Mouse (Mus musculus) forelimb bud, embryonic 11.5 days (tissue): ENCODE data around the gene Trim9.

Experiments
- DNase-seq: peaks from one replicate; pipeline ENCODE4 v3.0.0-alpha.2; 2012; ENCODE audit warnings: low read depth, low spot score

Trim9 gene

DNA sequence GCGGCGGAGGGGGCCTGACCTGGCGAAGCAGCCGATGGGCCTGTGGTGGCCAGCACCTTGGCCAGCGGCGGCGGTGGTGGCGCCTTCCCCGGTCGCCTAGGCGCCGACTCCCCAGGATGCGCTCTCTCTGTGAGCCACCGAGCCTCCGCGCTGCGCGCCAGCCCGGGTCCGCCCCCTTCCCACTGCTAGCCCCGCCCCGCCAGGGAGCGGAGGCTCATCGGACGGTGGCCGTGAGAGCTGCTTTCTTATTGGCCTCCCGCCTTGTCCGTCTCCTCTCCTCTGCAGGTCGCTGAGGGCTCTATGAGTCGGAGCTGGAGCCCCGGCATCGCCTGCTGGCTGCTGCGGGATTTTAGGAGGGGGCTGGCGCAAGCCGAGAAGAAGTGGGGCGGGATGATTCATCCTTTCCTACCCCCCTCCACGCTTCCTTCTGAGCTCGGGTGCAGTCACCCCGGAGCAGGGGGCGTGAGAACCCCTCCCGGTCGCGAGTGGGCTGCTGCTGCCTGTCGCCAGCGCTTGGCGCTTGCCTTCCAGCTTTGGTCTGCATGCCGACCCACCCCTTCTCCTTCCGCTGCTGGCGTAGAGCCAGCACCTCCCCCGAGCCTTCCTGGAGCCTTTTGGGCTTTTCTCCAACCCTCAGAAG, at the start of gene Trim9:
Gene Trim9, minus strand, starts transcription at position 413 of the 640 bp plus-strand sequence.
- DNase-seq, result peak; percentile 97

DNA sequence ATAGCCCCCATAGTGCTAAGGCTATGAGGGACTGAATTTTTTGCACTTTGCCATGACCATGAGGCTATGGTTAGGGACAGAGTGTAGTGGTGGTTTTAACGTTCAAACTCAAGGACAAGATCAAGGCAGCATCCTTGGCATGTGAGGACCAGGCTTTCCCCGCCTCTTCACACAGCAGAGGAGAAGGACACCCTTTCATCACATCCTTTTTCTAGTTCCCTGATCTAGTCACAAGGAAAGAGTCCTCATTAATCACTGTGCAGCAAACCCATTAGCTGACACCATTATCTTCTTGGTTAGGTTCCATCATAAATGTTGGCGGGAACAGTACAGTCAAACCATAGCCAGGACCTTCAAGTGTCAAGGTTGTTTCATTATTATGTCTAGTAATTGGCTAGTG, 47.6 kb upstream of the Trim9 start:
- DNase-seq, result no peak

DNA sequence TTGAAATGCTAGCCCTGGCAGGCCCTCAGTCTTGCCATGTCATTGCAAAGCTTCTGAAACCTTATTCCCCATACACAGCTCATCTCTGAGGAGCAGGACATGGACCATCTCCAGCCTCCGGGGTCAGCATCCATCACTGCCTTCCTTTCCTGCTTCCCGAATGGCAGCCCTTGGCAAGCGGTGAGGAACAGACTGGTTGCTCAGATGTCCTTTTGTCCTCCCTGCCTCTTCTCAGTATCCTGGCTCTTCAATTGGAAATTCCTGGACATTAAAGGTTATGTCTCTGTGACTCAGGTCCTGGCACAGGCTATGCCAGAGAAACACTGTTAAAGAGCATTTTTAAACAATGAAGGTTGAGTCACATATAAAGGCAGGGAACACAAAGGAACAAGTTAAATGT, 43.8 kb upstream of the Trim9 start:
- no peak for DNase-seq

DNA sequence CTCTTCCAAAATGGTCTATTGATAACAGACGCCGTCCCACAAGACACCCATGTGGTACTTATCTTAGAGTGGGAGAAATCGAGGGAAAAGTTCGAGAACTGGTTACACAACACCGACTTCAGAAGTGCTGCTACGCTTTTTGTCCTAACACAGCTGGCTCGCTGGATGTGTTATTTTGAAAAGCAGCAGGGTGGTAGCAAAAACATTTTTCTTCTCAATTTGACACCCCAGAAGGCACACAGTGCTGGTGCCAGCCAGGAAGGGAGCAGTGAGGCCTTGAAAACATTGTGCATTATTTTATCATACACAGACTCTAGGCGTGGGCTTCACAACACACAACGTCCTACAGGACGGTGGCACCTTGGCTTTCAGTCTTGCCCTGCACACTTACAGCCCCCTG, 27.6 kb upstream of the Trim9 start:
- DNase-seq, result no peak

DNA sequence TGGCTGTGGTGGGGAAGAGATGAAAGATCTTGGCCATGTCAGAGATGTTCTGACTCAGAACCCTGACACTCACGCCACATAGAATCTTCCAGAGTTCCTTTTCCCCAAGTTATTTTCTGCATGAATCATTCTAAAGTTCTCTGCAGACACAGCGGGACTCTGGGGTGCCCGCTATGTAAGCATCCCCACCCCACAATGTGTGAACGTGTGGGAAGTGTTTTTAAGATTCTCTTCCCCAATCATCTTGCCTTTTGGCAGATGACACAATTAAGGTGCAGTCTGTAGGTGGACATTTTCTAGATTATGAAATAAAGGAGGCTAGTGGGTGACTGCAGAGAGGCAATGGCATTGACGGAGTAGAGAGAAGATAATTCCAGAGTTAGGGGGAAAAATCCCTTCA, 25.5 kb upstream of the Trim9 start:
- DNase-seq, result no peak

DNA sequence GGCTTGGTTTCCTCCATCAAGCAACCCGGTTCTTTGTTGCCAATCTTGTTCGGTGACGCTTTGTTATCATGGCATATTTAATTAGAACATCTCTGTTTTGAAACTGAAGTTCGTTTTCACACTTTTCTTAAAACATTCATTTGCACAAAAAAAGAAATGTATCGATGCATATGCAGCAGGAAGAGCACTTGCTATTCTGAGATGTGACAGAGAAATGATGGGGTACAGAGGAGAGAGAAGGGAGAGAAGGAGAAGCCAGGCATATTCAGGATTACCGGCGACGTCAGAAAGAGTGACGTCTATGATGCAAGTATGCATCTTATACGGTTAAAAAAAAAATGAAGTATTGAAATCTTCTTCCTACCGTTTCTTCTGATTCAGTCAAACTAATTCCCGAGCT, 21.9 kb upstream of the Trim9 start:
- DNase-seq, result no peak

DNA sequence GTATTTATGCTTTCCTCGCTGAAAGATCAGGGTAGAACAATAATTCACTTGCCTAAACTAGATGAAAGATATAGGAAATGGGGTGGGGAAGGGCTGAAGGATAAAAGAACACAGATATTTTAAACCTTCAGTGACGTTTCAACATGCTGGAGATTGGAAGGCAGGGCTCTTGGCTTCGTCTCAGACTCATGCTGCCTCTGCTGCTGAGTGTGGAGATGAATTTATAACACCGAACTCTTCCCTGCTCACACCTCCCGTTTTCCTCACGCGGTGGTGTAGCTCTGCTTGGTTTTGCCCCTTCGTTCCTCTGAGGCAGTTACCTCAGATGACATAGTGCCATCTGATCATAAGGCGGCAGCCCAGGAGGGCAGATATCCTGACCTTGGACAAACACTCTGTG, 21.4 kb upstream of the Trim9 start:
- DNase-seq, result no peak

DNA sequence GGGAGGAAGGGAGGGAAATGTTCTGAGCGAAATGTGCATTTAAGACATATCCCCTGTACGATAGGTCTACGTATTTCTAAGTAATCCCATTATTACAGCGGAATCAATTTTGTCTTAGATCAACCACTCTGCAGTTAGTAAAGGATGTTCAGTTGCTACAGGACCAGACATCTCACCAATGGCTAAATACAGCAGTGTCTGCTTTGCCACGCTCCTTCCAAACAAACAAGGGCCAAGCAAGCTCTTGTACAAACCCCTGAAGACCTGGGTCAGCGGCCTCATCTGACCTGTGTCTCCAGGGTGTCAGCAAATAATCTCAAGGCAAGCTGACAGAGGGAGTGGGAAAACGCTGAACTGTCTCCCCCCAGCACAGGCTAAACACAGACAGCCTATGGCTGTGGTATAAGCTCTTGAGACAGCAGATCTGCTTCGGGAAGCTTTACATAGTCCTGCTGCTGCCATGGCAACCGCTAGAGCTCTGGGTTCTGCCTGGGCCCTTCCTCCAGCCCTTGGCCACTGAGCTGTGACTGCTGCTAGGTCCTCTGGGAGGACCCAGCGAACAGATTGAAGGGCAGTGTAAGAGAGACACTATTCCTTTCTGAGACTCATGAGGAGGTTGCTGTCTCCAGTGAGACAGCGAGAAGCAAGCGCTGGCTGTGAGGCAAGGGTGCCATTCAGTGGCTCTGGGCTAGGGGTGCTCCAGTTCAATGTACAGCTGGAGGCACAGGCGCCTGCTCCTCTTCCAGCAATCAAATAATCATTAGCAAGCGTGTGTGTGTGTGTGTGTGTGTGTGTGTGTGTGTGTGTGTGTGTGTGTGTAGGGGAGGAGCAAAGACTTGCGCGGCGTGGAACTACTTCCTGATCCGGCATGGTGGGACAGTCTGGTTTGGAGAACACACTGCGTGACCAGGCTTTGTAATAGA, 20.2 kb upstream of the Trim9 start:
- DNase-seq, result peak; percentile 55

DNA sequence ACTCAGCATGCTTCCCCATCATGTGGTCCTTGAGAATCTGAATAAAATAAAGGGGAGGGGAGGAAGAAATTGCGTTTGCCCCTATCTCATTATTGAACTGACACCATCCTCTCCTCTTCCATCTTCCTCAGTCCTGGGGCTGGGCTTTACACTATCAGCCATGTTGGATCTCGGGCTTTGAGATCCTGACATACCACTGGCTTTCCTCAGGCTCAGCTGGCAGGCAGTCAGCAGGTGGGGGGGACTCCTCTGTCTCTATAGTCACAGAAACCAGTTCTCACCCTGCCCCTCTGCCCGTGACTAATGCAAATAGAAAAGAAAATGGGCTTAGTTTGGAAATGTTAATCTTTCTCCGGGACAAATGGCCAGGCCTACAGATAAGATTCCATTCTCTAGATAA, 15.6 kb upstream of the Trim9 start:
- DNase-seq, result no peak

DNA sequence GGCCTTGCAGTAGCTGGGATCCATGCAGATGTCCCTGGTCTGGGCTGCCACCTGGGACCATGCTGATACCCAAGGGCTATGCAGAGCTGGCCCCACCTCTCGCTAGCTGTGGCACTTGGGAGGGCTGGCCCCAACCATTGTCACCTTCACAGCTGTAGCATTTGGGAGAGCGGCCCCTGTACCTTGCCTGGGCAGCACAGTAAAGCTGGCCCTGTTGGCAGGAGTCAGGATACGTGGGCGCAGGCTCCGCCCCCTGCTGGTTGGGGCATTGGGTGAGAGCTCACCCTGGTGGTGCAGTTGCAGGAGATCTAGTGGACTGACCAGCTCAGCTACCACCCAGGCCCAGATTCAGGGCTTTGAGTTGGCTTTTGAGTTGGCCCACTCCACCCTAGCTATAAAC, 12.9 kb upstream of the Trim9 start:
- no peak for DNase-seq

DNA sequence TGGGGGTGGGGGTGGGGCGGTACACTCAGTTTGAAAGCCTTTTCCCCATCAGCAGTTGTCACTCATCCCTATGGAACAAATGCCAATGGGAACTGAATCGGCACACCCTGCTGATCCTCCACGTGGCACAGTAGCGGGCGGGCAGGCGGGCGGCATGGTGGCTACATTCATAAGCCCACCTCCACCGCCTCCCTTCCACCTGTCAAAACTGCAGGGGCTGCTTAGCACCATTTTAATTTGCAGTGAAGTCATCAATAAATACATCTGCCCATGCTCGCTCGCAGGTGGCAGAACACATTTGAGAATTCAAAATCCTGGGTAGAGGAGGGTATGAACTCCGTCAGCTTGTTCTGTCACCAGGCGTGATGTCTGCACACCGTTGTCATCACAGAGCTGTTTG, 12.0 kb upstream of the Trim9 start:
- DNase-seq, result no peak

DNA sequence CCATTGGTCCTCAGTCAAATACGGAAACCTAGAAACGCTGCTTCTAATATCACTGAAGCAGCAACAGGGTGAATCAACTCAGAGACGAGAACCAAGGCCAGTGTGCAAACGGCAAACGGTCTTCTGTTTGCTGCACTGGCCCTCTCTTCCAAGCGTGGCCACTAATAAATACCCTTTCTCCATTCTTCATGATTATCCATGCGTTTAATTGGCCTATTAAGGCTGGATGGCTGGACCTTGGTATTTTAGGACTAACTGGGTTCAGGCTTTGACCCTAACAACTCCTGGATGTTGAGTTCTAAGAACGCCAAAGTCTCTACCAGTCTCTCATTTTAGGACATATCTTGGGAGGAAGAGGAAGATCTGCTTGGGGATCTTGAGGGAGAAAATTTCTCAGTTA, 7.5 kb upstream of the Trim9 start:
- no peak for DNase-seq

DNA sequence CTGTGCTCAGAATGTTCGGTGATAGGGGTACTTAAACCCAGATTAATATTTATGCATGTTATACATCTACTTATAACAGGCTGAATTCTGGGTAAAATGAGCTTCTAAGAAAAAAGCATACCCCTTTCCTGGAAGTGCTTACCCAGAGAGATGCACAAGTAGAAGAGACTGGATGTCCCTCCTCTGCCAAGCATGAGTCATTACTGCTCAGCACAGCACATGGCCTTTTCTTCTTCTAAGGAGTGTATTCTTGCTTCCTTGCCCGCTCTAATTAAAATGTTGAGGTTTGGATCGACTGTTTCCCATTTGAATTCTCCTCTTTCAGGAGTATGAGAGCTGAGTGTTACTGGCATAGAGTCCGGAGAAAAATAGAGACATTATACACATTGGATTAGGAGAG, 3.1 kb upstream of the Trim9 start:
- no peak for DNase-seq

DNA sequence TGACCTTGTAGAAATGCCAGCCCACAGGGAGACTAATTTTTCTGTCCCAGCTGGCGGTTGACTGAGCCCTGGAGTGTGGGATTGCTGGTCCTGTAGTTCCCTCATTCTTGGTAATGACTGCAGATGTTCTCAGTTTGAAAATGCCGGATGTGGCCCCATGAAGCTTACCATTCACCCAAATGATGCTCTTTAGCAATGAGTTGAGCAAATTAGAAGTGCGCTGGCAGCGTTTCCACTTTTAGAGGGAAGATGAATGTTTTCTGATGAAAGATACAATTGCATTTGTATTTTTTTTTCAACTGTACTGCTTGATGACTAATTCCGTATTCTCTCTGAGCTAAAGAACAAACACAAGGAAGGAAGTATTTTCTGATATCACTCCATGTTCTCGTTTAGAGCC, 2.4 kb upstream of the Trim9 start:
- no peak for DNase-seq

DNA sequence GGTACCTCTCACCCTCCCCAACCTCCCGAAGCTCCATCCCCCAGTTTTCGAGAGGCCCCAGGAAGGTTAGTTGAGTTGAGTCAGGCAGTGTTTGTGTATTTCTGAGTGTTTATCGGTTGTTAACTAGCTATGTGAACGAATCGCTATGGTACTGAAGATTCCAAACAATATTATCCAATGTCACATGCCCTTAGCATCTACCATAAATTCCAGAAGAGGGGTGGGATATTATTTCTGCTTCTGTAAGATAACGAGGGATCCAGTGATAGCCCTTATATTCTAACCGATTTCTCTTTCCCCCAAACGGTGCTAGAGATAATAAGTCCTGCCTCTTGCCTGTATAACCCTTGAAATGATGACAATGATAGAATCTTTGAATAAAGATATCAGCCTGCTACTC, 612 bp upstream of the Trim9 start:
- DNase-seq, result no peak

DNA sequence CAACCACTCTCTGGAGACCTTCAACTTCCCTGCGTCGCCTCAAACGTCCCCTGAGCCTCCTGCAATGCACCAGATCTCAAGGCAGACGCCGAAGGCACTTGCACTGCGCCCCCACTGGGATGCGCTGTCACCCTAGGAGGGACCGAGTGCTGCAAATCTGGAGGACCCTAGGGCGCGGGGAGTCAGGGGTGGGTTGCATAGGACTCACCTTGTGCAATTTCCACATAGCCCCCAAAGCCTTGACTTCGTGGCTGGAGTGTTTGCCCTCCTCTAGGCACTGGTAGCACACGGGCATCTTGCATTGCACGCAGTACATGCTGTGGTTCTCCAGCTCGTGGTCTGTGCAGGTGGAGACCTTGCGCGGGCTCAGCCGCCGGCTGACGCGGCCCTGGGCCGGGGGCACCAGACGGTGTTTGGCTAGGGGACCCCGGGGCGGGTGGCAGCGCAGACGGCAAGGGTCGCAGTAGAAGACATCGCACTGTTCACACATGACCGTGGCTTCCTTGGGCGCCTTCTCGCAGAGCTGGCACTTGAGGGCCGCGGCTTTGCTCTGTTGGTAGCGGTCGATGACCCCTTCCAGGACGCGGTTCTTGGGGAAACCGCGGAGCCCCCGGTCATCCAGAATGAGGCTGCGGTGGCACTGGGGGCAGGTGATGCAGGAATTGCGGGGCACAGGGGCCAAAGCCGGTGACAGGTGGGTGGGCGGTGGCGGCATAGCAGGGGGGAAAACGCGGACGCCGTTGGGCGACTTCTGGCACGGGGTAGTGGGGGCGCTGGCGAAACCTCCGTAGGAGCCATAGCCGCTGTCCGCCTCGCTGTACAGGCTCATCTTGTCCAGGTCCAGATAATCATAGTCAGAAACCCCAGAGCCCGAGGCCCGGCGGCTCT, 1.0 kb downstream of the Trim9 start:
- DNase-seq, result no peak

DNA sequence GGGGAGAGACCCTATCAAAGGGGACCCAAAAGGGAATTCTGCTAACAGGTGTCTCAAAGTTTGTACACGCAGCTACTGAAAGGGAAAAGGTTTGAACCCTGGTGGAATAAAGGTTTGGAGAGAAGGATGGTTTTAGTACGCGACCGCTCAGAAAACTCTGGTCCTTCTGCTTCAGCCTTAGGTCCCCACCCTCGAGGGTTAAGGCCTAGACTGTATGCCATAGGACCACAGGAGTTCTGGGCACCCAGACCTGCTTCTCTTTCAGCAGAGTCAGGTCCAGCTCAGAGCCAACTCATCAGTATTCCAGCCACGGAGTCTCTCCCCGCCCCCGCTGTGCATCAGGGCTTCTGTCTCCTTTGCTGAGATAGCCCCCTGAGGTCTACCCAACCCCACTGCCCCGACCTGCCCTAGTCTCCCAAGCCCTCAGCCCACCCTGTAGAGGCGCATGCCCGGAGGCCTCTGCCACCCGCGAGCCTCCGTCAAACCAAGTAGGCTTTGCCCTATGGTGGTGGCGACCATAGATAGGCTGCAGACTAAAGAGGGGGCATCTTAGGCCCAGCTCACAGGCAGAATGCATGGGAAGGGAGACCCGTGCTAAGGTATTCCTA, 1.8 kb downstream of the Trim9 start:
- no peak for DNase-seq

DNA sequence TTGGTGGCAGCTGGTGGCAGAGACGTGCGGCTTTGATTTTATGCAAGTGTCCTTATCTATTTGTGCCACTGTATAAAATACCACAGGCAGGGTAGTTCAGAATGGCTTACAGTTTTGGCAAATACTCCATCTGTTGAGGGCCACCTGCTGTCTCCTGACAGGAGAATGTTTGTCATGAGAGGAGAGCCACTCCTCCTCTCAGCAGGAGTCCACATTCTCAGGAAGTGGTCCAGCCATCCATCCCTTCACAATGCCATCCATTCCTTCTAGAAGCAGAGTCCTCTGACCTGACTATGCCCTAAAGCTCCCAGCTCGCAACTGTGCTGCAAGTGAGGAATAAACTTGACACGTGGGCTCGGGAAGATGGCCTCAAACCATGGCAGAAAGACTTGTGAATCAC, 12.2 kb downstream of the Trim9 start:
- DNase-seq, result no peak

DNA sequence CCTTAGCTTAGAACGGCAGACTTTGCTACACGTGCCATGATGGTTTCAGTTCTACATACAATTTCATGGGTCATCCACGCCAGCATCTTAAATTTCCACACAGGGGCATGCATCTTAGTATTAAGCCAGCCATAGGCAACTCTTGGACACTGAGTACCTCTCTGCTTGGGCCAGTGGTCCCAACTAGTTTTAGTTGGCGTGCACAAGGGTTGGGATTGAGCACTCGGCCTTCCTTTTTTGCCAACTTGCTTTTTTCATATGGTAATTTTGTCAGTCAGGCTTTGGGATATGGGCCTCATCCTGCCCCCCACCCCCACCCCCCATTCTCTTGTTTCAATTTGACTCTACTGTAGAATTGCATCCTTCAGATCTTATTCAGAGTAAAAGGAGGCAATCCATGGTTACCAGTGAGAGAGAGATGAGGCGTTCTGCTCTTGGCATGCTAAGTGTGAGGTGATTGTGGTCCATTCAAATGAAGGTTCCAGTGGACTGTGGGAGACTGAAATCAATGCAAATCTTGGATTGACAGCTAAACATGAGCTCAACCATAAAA, 14.1 kb downstream of the Trim9 start:
- no peak for DNase-seq

DNA sequence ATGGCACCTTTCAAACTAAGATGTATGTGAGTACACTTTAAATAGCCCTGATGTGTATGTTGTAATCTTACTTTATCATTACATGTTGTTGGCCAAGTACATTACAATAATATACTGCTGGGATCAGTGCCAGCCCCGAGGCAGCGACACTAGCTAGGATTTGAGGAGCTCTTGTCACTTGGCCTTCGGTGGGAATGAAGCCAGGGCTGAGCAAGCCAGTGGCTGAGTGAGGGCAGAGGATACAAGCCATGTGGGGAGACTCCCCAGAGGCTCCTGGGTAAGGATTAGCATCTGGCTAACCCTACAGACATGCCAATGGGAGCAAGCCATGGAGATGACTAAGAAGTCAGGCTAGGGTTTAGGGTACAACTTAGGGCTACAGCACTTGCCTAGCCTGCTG, 18.4 kb downstream of the Trim9 start:
- no peak for DNase-seq

DNA sequence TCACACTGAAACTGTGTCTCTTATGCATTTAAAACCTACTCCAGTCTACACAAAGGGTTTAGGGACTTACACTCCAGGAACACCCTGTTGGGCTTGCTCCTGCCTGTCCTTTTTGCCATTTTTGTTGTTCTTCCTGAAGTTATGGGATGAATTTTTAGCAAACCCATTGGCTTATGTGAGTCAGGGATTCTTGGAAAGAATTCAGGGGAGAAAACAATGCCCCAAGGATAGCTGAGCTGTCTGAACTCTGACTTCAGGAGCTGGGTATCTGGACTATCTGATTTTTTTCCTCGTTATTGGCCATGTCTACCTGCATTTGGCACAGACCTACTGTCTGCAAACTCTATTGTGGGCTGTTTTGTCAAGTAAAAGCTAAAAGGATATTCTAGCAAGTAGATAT, 20.5 kb downstream of the Trim9 start:
- no peak for DNase-seq

DNA sequence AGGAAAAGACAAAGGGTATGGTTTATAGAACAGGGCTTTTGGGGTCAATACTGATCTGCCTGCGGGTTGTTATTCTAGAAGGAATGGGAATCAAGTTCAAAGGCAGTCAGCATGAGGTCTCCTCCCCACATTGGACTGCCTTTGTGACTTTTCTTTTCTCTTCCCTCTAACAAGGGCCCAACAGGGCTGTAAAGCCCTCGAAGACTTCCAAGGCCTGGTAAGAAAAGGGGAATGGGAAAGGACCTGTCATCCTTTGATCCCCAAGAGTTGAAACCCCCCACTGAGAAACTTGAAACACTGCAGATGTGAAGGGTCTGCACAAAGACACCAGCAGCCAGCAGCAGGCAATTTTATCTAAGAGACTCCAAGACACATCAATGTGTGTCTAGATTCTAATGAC, 21.0 kb downstream of the Trim9 start:
- no peak for DNase-seq
